Mouse (Mus musculus) adrenal gland, postnatal 0 days (tissue): ENCODE results near the gene Nolc1. TPM values are rescaled to one million over a fixed set of nuclear protein-coding genes. Genes with fewer than 3 reads are reported as not detected.

ENCODE experiments used
- polyA plus RNA-seq: library from polyadenylated mRNA; unstranded; fragments of >200 nt; fragmentation: Nextera tagmentation; extraction: Ambion mirVana; gene quantifications from 2 replicates; pipeline ENCODE4 v1.2.1, GENCODE M21; 2015

Gene Nolc1
- polyA plus RNA-seq, result 25.9 and 35.4 TPM in 2 replicates

GRCm38 (mm10) chr19:46075616-46076607 is at the start of gene Nolc1:
Nolc1 (plus strand) TSS chr19:46075863.

GRCm38 (mm10) chr19:46044271-46044992 is 31.2 kb upstream of the Nolc1 start, which contains the start of gene Pprc1:
Pprc1 (plus strand) TSS chr19:46044886.

GRCm38 (mm10) chr19:46044993-46045695 is 30.5 kb upstream of the Nolc1 start, which contains the start of gene Ldb1:
Ldb1 (minus strand) TSS chr19:46045214.

GRCm38 (mm10) chr19:46131694-46132525 is 56.2 kb downstream of the Nolc1 start, which contains the start of gene Elovl3:
Elovl3 (plus strand) TSS chr19:46131897.

Other genes with a start within 250 kb of the Nolc1 start
- gene Armh3, start 77.4 kb upstream of the Nolc1 start, polyA plus RNA-seq, result 9.0 and 12.9 TPM in 2 replicates
- 7.6 and 12.8 TPM in 2 replicates for gene Hps6, start 72.4 kb upstream of the Nolc1 start, polyA plus RNA-seq
- 8.4 and 9.7 TPM in 2 replicates for gene Pprc1, start 31.0 kb upstream of the Nolc1 start, polyA plus RNA-seq
- gene Ldb1, start 30.6 kb upstream of the Nolc1 start, polyA plus RNA-seq, result 68.6 and 73.4 TPM in 2 replicates
- gene Elovl3, start 56.0 kb downstream of the Nolc1 start, polyA plus RNA-seq, result not detected in 2 replicates
- gene Pitx3, start 72.5 kb downstream of the Nolc1 start, polyA plus RNA-seq, result 0.11 TPM in 1 of 2 replicates, not detected in the other
- 19.8 and 31.0 TPM in 2 replicates for gene Gbf1, start 76.6 kb downstream of the Nolc1 start, polyA plus RNA-seq
- 7.4 and 10.3 TPM in 2 replicates for gene Nfkb2, start 228.5 kb downstream of the Nolc1 start, polyA plus RNA-seq